ENCODE assay signal across 11 mouse cellular contexts in genomic region chr7:66492748-66493147, GRCm38 (mm10).
A peak's percentile ranks its signal among the peaks of the same experiment; 100 is the strongest.
DNase-seq lines count a peak whose midpoint lies in the region; ATAC-seq lines count a peak whose summit lies in the region.
"Had no signal": no experiment of that assay in that cellular context is flagged by ENCODE, and none has a peak within 500 bp of the region (broad histone marks: within the 10 kb centered on the region; RNA-seq: fewer than 3 reads in every experiment).

No protein-coding gene starts in this region.

- ATAC-seq in embryonic facial prominence, embryonic 13.5 days (ENCODE audit: insufficient number of reproducible peaks, insufficient read depth, low FRiP score, low TSS enrichment, low read depth), result 0 out of 2 replicates have a peak, but pooled peaks have one; percentile 37
- ATAC-seq in midbrain, embryonic 14.5 days (ENCODE audit: low FRiP score, low TSS enrichment), result no peak
- no peak for ATAC-seq in midbrain, embryonic 13.5 days
- ATAC-seq in embryonic facial prominence, embryonic 14.5 days (ENCODE audit: low read depth), result peak; percentile 73

- no peak overlapping the region for H3K27ac ChIP-seq in embryonic facial prominence, embryonic 13.5 days
- H3K27ac ChIP-seq in embryonic facial prominence, embryonic 10.5 days (replicated peaks), result no peak overlapping the region
- H3K27ac ChIP-seq in midbrain, embryonic 14.5 days (replicated peaks; ENCODE audit: low read depth, low read length), result no peak overlapping the region
- H3K27ac ChIP-seq in midbrain, embryonic 13.5 days, result no peak overlapping the region
- no peak overlapping the region for H3K27ac ChIP-seq in embryonic facial prominence, embryonic 14.5 days (replicated peaks; ENCODE audit: low read depth, low read length)
- H3K27ac ChIP-seq: kidney, embryonic 15.5 days; liver, embryonic 15.5 days had no signal

- no peak for DNase-seq in embryonic facial prominence, embryonic 10.5 days (ENCODE audit: low spot score)
- DNase-seq in midbrain, embryonic 14.5 days, result peak; percentile 25
- peak; percentile 72 for DNase-seq in embryonic facial prominence, embryonic 14.5 days (ENCODE audit: low spot score)
- peak; percentile 67 for DNase-seq in retina, postnatal 1 day
- DNase-seq in urinary bladder, postnatal 36 days (ENCODE audit: low spot score in 2 of 2), result no peak
- DNase-seq in thymus, postnatal 14 days, result no peak
- DNase-seq: layer of hippocampus, postnatal 36 days had no signal

- no peaks in the 10 kb centered on the region for H3K9me3 ChIP-seq in embryonic facial prominence, embryonic 13.5 days
- H3K9me3 ChIP-seq in embryonic facial prominence, embryonic 10.5 days, result no peaks in the 10 kb centered on the region
- H3K9me3 ChIP-seq in midbrain, embryonic 14.5 days (ENCODE audit: control insufficient read depth, low read length), result no peaks in the 10 kb centered on the region
- H3K9me3 ChIP-seq in midbrain, embryonic 13.5 days, result no peaks in the 10 kb centered on the region
- H3K9me3 ChIP-seq in embryonic facial prominence, embryonic 14.5 days (ENCODE audit: control insufficient read depth, low read length), result peaks cover 5% of the 10 kb centered on the region; the same call in 1 of the 2 replicates
- H3K9me3 ChIP-seq: kidney, embryonic 15.5 days; liver, embryonic 15.5 days had no signal

- no peak overlapping the region for H3K4me2 ChIP-seq in embryonic facial prominence, embryonic 13.5 days
- H3K4me2 ChIP-seq in midbrain, embryonic 14.5 days (ENCODE audit: low read length), result no peak overlapping the region
- H3K4me2 ChIP-seq in midbrain, embryonic 13.5 days (replicated peaks), result no peak overlapping the region
- no peak overlapping the region for H3K4me2 ChIP-seq in embryonic facial prominence, embryonic 14.5 days (ENCODE audit: low read depth, low read length)
- H3K4me2 ChIP-seq: kidney, embryonic 15.5 days; liver, embryonic 15.5 days had no signal

- H3K27me3 ChIP-seq in embryonic facial prominence, embryonic 13.5 days, result no peaks in the 10 kb centered on the region
- H3K27me3 ChIP-seq in embryonic facial prominence, embryonic 10.5 days (replicated peaks; ENCODE audit: low read depth, poor library complexity, severe bottlenecking), result no peaks in the 10 kb centered on the region
- no peaks in the 10 kb centered on the region for H3K27me3 ChIP-seq in midbrain, embryonic 14.5 days (ENCODE audit: control insufficient read depth, insufficient read depth, low read length)
- no peaks in the 10 kb centered on the region for H3K27me3 ChIP-seq in midbrain, embryonic 13.5 days
- no peaks in the 10 kb centered on the region for H3K27me3 ChIP-seq in embryonic facial prominence, embryonic 14.5 days (replicated peaks; ENCODE audit: control insufficient read depth, insufficient read depth, low read length)
- H3K27me3 ChIP-seq: kidney, embryonic 15.5 days; liver, embryonic 15.5 days had no signal

- WGBS in embryonic facial prominence, embryonic 13.5 days, result 56% methylated on average over 12 of the region's 12 CpGs
- 77% methylated on average over 12 of the region's 12 CpGs for WGBS in embryonic facial prominence, embryonic 10.5 days
- WGBS in midbrain, embryonic 14.5 days, result 73% methylated on average over 12 of the region's 12 CpGs
- WGBS in midbrain, embryonic 13.5 days, result 74% methylated on average over 12 of the region's 12 CpGs
- WGBS in embryonic facial prominence, embryonic 14.5 days, result 47% methylated on average over 12 of the region's 12 CpGs

- peaks cover 8% of the 10 kb centered on the region for H3K4me1 ChIP-seq in embryonic facial prominence, embryonic 13.5 days
- H3K4me1 ChIP-seq in embryonic facial prominence, embryonic 10.5 days, result peaks cover 11% of the 10 kb centered on the region
- no peaks in the 10 kb centered on the region for H3K4me1 ChIP-seq in midbrain, embryonic 14.5 days (ENCODE audit: control insufficient read depth, insufficient read depth, low read length)
- no peaks in the 10 kb centered on the region for H3K4me1 ChIP-seq in midbrain, embryonic 13.5 days (replicated peaks)
- no peaks in the 10 kb centered on the region; the same call in 1 of the 2 replicates for H3K4me1 ChIP-seq in embryonic facial prominence, embryonic 14.5 days (ENCODE audit: control insufficient read depth, insufficient read depth, low read length)
- H3K4me1 ChIP-seq: kidney, embryonic 15.5 days; liver, embryonic 15.5 days had no signal

- no peaks in the 10 kb centered on the region for H3K36me3 ChIP-seq in embryonic facial prominence, embryonic 13.5 days
- H3K36me3 ChIP-seq in embryonic facial prominence, embryonic 10.5 days (replicated peaks), result no peaks in the 10 kb centered on the region
- no peaks in the 10 kb centered on the region for H3K36me3 ChIP-seq in midbrain, embryonic 14.5 days (ENCODE audit: control insufficient read depth, insufficient read depth, low read length)
- H3K36me3 ChIP-seq in midbrain, embryonic 13.5 days, result no peaks in the 10 kb centered on the region
- no peaks in the 10 kb centered on the region for H3K36me3 ChIP-seq in embryonic facial prominence, embryonic 14.5 days (ENCODE audit: control insufficient read depth, insufficient read depth, low read length)
- H3K36me3 ChIP-seq: kidney, embryonic 15.5 days; liver, embryonic 15.5 days had no signal

- no peak overlapping the region for H3K4me3 ChIP-seq in embryonic facial prominence, embryonic 13.5 days
- no peak overlapping the region for H3K4me3 ChIP-seq in embryonic facial prominence, embryonic 10.5 days
- H3K4me3 ChIP-seq in midbrain, embryonic 14.5 days (replicated peaks; ENCODE audit: low read depth, low read length), result no peak overlapping the region
- H3K4me3 ChIP-seq in midbrain, embryonic 13.5 days (replicated peaks), result no peak overlapping the region
- H3K4me3 ChIP-seq in embryonic facial prominence, embryonic 14.5 days (ENCODE audit: low read depth, low read length), result no peak overlapping the region
- H3K4me3 ChIP-seq: kidney, embryonic 15.5 days; liver, embryonic 15.5 days had no signal

- no peak overlapping the region for H3K9ac ChIP-seq in embryonic facial prominence, embryonic 13.5 days
- H3K9ac ChIP-seq in midbrain, embryonic 14.5 days (replicated peaks; ENCODE audit: low read length), result no peak overlapping the region
- H3K9ac ChIP-seq in midbrain, embryonic 13.5 days (replicated peaks), result no peak overlapping the region
- no peak overlapping the region for H3K9ac ChIP-seq in embryonic facial prominence, embryonic 14.5 days (ENCODE audit: low read depth, low read length)
- H3K9ac ChIP-seq: kidney, embryonic 15.5 days; liver, embryonic 15.5 days had no signal

Comparison
In these comparisons a context has a peak if more than half of its experiments do, and no peak if none do; other contexts are left out.
1. DNase-seq: peak in midbrain, embryonic 14.5 days (single experiment), embryonic facial prominence, embryonic 14.5 days (single experiment) and retina, postnatal 1 day (single experiment); none in embryonic facial prominence, embryonic 10.5 days (single experiment), urinary bladder, postnatal 36 days (0 of 2) and thymus, postnatal 14 days (single experiment).
2. ATAC-seq: peak in embryonic facial prominence, embryonic 13.5 days (single experiment) and embryonic facial prominence, embryonic 14.5 days (single experiment); none in midbrain, embryonic 14.5 days (single experiment) and midbrain, embryonic 13.5 days (single experiment).